Mouse (Mus musculus): ENCODE data around the gene 1700023F06Rik.

DNA sequence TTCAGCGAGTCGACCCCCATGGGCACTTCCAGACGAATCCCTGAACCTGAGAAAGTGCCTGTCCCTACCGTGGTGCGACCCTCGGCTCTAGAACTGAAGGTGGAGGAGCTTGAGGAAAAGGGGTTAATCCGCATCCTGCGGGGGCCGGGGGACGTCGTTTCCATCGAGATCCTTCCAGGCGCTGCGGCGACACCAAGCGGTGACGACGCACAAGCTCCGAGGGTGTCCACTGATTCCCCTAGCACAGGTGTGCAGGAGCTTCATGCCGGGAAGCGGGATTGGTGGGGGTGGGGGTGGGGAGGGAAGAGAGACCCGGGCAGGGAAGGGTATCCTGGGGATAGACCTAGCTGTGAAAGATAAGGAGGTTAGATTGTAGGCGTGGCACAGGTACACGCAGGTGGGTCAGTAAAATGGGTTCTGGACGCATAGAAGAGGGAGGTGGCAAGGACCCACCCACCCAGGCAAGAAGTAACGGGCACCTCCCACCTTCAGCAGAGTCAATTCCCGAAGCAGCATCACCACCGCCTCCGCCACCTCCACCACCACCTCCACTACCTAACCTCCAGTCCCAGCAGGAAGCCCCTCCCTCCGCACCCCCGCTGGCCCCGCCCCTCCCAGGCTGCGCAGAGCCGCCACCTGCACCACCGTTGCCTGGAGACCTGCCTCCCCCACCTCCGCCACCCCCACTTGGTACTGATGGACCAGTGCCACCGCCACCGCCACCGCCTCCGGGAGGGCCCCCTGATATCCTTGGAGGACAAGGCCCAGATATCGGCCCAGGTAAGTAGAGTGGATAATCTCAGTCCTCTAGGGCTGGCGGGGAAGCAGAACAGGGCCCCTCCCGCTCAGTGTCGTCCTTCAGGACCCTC lies 15.2 kb downstream of the 1700023F06Rik start:
- no peak for TF ChIP-seq USF1 (IDR thresholded peaks at IDR 0.05; ENCODE audit: low read depth, low read length)
- no peak for TF ChIP-seq MXI1 (IDR thresholded peaks at IDR 0.05; ENCODE audit: low read depth, low read length)
- no peak for TF ChIP-seq CTCF (conservative IDR thresholded peaks at IDR 0.05 in 1 of 2, IDR thresholded peaks at IDR 0.05 in 1 of 2; ENCODE audit: low read depth in 2 of 2, low read length in 2 of 2)
- no peak for TF ChIP-seq MAFK (IDR thresholded peaks at IDR 0.05; ENCODE audit: insufficient replicate concordance, low read length)
- no peak for TF ChIP-seq TCF12 (IDR thresholded peaks at IDR 0.05; ENCODE audit: low read depth, low read length)
- TF ChIP-seq ZKSCAN1 (IDR thresholded peaks at IDR 0.05; ENCODE audit: borderline replicate concordance, low read depth, low read length) = no peak
- TF ChIP-seq KAT2A (IDR thresholded peaks at IDR 0.05; ENCODE audit: insufficient replicate concordance, low read length) = no peak
- no peak for TF ChIP-seq POLR2A (IDR thresholded peaks at IDR 0.05; ENCODE audit: low read depth, low read length)
- TF ChIP-seq HCFC1 (IDR thresholded peaks at IDR 0.05; ENCODE audit: low read depth, low read length) = no peak
- no peak for TF ChIP-seq MAX (IDR thresholded peaks at IDR 0.05; ENCODE audit: low read length)
- TF ChIP-seq IRF4 (IDR thresholded peaks at IDR 0.05; ENCODE audit: low read depth, low read length) = no peak
- TF ChIP-seq EP300 (IDR thresholded peaks at IDR 0.05; ENCODE audit: low read length) = no peak

Measured in CH12.LX (cell line).